Mouse (Mus musculus) erythroblast, embryonic 14.5 days (primary cell): Measurements from ENCODE around the gene Muc16. TPM values are rescaled to one million over a fixed set of nuclear protein-coding genes. Genes with fewer than 3 reads are reported as not detected.

Experiments used
- H3K27me3 ChIP-seq: 2 replicates; pipeline ENCODE4 v1.6.1; 2012; ENCODE audit warnings: inconsistent platforms; ENCODE audit not compliant: control insufficient read depth
- H3K36me3 ChIP-seq: 2 replicates; pipeline ENCODE4 v1.6.1; 2012; ENCODE audit warnings: mild to moderate bottlenecking, inconsistent platforms; ENCODE audit not compliant: control insufficient read depth
- H3K4me1 ChIP-seq: 2 replicates; pipeline ENCODE4 v1.6.1; 2012; ENCODE audit warnings: inconsistent platforms; ENCODE audit not compliant: control insufficient read depth
- H3K4me3 ChIP-seq: replicated peaks from 2 replicates; pipeline ENCODE3; 2012; ENCODE audit warnings: moderate library complexity, mild to moderate bottlenecking, inconsistent platforms
- H3K9me3 ChIP-seq: 2 replicates; pipeline ENCODE4 v1.6.1; 2012; ENCODE audit warnings: low read length, inconsistent platforms, mixed read lengths; ENCODE audit not compliant: control insufficient read depth
- GATA1 ChIP-seq: IDR thresholded peaks from 2 replicates; pipeline ENCODE4 v1.6.1; 2012; ENCODE audit warnings: low read length, inconsistent platforms, mixed read lengths
- TAL1 ChIP-seq: IDR thresholded peaks from 3 replicates; pipeline ENCODE4 v1.6.1; 2012; ENCODE audit warnings: low read length, inconsistent platforms, mixed read lengths
- polyA plus RNA-seq: library from polyadenylated mRNA; stranded (reverse); fragments of >175 nt; gene quantifications from 2 replicates; pipeline ENCODE4 v1.2.3, GENCODE M21; 2012

Muc16 gene
- polyA plus RNA-seq, 1 experiment: under 0.01 TPM

GRCm38 (mm10) chr9:18468005-18468404 is 206.3 kb downstream of the Muc16 start:
- H3K4me3 ChIP-seq: no peak overlapping the region
- no peak for TF ChIP-seq TAL1
- TF ChIP-seq GATA1: no peak
- no peaks in the 10 kb centered on the region for H3K27me3 ChIP-seq
- no peaks in the 10 kb centered on the region for H3K36me3 ChIP-seq
- H3K9me3 ChIP-seq: no peaks in the 10 kb centered on the region
- H3K4me1 ChIP-seq: peaks cover 1% of the 10 kb centered on the region

- Histone ChIP-seq H3K9me3 (no peaks in the 10 kb centered on the region), H3K4me1 (no peaks in the 10 kb centered on the region), H3K4me3 (no peak overlapping the region), H3K27me3 (no peaks in the 10 kb centered on the region), H3K36me3 (no peaks in the 10 kb centered on the region)
- no peak for TF ChIP-seq TAL1
- TF ChIP-seq GATA1: no peak
Measured at GRCm38 (mm10) chr9:18467350-18467749, 207.0 kb downstream of the Muc16 start.

- Histone ChIP-seq H3K4me3 (no peak overlapping the region), H3K27me3 (no peaks in the 10 kb centered on the region), H3K36me3 (no peaks in the 10 kb centered on the region), H3K9me3 (no peaks in the 10 kb centered on the region), H3K4me1 (no peaks in the 10 kb centered on the region)
- no peak for TF ChIP-seq TAL1
- no peak for TF ChIP-seq GATA1
Measured at GRCm38 (mm10) chr9:18456520-18456919, 217.8 kb downstream of the Muc16 start.

Other genes starting within 250 kb of the Muc16 start
- not detected in 2 replicates for gene Mbd3l2, start 243.9 kb downstream of the Muc16 start, polyA plus RNA-seq
- gene Zfp558, start 196.3 kb downstream of the Muc16 start, polyA plus RNA-seq: not detected in 2 replicates
- not detected in 2 replicates for gene Mbd3l1, start 196.2 kb downstream of the Muc16 start, polyA plus RNA-seq
- gene Olfr24, start 89.5 kb upstream of the Muc16 start, polyA plus RNA-seq: not detected in 2 replicates
- not detected in 2 replicates for gene Olfr828, start 145.0 kb upstream of the Muc16 start, polyA plus RNA-seq
- gene Olfr829, start 180.4 kb upstream of the Muc16 start, polyA plus RNA-seq: 0.02 TPM in 1 of 2 replicates, not detected in the other
- not detected in 2 replicates for gene Olfr830, start 200.2 kb upstream of the Muc16 start, polyA plus RNA-seq